Mouse (Mus musculus) testis, adult 2 months (tissue): ENCODE data around the gene Znhit3. TPM values are rescaled to one million over a fixed set of nuclear protein-coding genes. Genes with fewer than 3 reads are reported as not detected.

ENCODE experiments used
- H3K27ac ChIP-seq: fragments of 200-500 bp; 2 replicates; pipeline ENCODE4 v1.5.1; 2012; ENCODE audit warnings: low read depth, low read length; ENCODE audit not compliant: control insufficient read depth, insufficient read depth
- H3K27me3 ChIP-seq: fragments of 200-500 bp; 2 replicates; pipeline ENCODE4 v1.6.1; 2012; ENCODE audit warnings: mild to moderate bottlenecking, low read length, moderate library complexity; ENCODE audit not compliant: control insufficient read depth, insufficient read depth
- H3K36me3 ChIP-seq: fragments of 200-500 bp; 2 replicates; pipeline ENCODE4 v1.6.1; 2012; ENCODE audit warnings: mild to moderate bottlenecking, low read length; ENCODE audit not compliant: control insufficient read depth, insufficient read depth
- H3K4me1 ChIP-seq: fragments of 200-500 bp; 2 replicates; pipeline ENCODE4 v1.6.1; 2012; ENCODE audit warnings: low read length; ENCODE audit not compliant: control insufficient read depth, insufficient read depth
- H3K4me3 ChIP-seq: fragments of 200-500 bp; 2 replicates; pipeline ENCODE4 v1.5.1; 2012; ENCODE audit warnings: low read depth, mild to moderate bottlenecking, low read length, moderate library complexity, mixed read lengths; ENCODE audit not compliant: control insufficient read depth
- CTCF ChIP-seq: fragments of 200-500 bp; IDR thresholded peaks from 2 replicates; pipeline ENCODE4 v1.5.1; 2012; ENCODE audit warnings: low read depth, mild to moderate bottlenecking, inconsistent platforms, low read length, moderate library complexity; ENCODE audit not compliant: control insufficient read depth, insufficient read depth, insufficient replicate concordance
- POLR2A ChIP-seq: fragments of 200-500 bp; IDR thresholded peaks from 2 replicates; pipeline ENCODE4 v1.6.1; 2012; ENCODE audit warnings: low read depth, mild to moderate bottlenecking, inconsistent platforms, low read length, moderate library complexity; ENCODE audit not compliant: control insufficient read depth
- polyA plus RNA-seq: library from polyadenylated mRNA; depleted of rRNA; stranded (reverse); fragments of >200 nt; gene quantifications from 2 replicates; pipeline ENCODE4 v1.2.3, GENCODE M21; 2012

Znhit3 gene
- polyA plus RNA-seq, 1 experiment = 45.3 TPM

DNA sequence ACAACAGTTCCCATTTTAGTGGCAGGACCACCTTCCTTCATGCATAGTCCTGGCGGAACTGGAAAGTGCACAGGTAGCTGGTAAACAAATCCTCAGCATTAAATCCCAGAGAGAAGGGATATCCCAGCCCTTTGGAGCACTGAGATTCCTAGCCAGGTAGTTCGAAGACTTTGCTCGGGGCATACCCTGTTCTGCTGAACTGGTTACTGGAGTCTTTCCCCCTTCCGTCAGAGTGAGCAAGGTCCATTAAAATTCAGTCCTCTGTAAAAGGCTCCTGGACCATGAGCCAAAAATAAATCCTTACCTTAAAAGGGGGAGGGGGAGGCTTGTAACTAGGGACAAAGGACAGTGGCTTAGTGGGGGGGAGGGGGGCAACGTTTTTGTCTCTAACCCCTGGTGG is 43.0 kb upstream of the Znhit3 start:
- Histone ChIP-seq H3K27me3 (no peaks in the 10 kb centered on the region), H3K4me1 (no peaks in the 10 kb centered on the region; the same call in none of the 2 replicates), H3K36me3 (no peaks in the 10 kb centered on the region), H3K4me3 (no peak overlapping the region), H3K27ac (no peak overlapping the region)
- TF ChIP-seq CTCF (no peak), POLR2A (no peak)

DNA sequence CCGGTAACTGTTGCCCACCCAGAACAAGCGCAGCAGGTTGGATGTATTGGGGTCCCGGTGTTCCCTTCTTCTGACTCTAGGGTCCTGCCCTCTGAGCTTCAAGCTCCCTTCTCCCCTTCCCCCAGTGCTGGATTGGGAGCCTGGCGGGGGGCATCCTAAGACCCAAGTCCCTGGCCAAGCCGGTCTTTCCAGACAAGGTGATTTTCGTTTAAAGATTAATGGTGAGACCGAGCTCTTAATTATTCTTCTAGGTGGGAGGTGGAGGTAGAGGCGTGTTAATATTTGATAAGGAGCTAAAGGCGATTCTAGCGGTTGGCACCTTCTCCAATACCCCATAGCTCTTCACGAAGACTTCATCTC is 42.1 kb upstream of the Znhit3 start:
- no peak overlapping the region; the same call in 1 of the 2 replicates for H3K4me3 ChIP-seq
- H3K27me3 ChIP-seq = no peaks in the 10 kb centered on the region
- no peak overlapping the region for H3K27ac ChIP-seq
- no peaks in the 10 kb centered on the region for H3K36me3 ChIP-seq
- TF ChIP-seq POLR2A (no peak), CTCF (no peak)
- H3K4me1 ChIP-seq = no peaks in the 10 kb centered on the region; the same call in none of the 2 replicates

DNA sequence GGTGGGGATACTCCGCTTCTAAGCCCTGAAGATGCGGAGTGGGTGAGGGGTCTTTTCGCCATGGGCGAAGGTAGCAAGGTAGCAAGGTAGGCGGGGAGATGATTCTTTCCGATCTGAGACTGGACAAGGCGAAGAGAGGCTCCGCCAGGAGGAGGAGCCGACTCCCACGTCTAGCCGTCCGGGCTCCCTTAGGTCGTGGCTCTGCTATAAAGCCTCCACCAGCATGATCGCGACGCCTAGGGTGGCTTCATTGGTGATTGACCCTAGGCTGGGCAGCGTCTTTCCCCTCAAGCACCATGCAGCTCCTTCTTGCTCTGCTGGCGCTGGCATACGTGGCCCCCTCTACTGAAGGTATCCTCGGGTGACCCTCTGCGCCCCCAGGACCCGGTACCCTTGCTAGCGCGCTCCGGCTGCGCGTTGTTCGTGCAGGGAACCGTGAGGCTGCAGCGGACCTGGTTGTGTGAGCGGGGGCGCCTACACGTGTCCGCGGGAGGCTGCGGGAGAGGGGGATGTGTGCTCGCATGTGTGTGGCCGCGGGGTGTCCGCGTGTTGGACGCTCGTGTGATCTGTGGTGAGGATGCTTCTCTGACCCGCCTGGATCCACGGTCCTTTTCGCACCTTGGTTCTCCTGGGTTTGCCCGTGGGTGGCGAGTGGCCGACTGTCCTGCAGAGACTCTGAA is 41.6 kb upstream of the Znhit3 start, which contains the start of gene Car4:
Gene Car4, plus strand, starts transcription at position 196 of the 680 bp plus-strand sequence.
- H3K4me1 ChIP-seq = no peaks in the 10 kb centered on the region; the same call in none of the 2 replicates
- no peaks in the 10 kb centered on the region for H3K36me3 ChIP-seq
- H3K27ac ChIP-seq = no peak within 1 kb of the TSS
- TF ChIP-seq POLR2A (no peak), CTCF (no peak)
- peak within 1 kb of the TSS; percentile 27 for H3K4me3 ChIP-seq
- no peaks in the 10 kb centered on the region for H3K27me3 ChIP-seq

DNA sequence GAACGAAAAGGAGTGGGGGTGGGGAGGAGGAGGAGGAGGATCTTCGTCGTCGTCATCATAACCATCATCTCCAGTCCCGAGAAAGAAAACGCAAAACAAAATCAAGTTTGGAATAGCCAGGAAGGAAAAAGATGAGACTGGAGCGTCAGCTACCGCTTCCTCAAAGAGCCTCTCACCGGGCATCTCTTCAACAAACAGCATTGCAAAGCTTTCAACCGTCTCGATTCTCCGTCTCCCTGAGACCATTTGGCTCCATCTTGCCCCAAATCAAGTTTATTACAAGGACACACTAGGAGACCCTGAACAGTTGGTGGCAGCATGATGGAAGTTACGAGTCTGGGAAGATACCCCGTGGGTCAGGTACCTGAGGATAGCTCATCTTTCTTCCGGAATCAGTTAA is 41.0 kb upstream of the Znhit3 start:
- Histone ChIP-seq H3K36me3 (no peaks in the 10 kb centered on the region), H3K4me3 (no peak overlapping the region), H3K27me3 (no peaks in the 10 kb centered on the region), H3K4me1 (no peaks in the 10 kb centered on the region; the same call in none of the 2 replicates), H3K27ac (no peak overlapping the region)
- TF ChIP-seq CTCF = no peak
- TF ChIP-seq POLR2A = no peak

DNA sequence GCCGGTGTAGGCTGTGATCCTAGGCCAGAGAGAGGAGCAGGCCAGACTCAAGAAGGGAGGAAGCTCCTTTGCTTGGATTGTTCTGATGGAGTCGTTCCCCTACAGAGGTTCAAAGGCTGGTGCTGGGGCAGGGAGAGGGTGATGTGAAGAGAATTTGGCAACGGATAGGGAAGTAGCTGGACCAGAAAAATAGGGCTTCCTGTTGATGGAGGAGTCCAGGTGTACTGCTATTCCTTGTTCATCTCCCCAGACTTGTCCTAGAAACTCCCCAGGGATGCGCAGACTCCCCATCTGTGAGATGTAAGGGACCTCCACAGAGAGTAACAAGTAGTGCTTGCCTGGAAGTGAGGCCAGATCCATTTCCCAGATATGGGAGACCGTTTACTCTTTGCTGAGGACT is 40.2 kb upstream of the Znhit3 start:
- no peaks in the 10 kb centered on the region; the same call in none of the 2 replicates for H3K4me1 ChIP-seq
- H3K36me3 ChIP-seq = no peaks in the 10 kb centered on the region
- no peak overlapping the region for H3K27ac ChIP-seq
- no peaks in the 10 kb centered on the region for H3K27me3 ChIP-seq
- no peak overlapping the region for H3K4me3 ChIP-seq
- TF ChIP-seq CTCF (no peak), POLR2A (no peak)

DNA sequence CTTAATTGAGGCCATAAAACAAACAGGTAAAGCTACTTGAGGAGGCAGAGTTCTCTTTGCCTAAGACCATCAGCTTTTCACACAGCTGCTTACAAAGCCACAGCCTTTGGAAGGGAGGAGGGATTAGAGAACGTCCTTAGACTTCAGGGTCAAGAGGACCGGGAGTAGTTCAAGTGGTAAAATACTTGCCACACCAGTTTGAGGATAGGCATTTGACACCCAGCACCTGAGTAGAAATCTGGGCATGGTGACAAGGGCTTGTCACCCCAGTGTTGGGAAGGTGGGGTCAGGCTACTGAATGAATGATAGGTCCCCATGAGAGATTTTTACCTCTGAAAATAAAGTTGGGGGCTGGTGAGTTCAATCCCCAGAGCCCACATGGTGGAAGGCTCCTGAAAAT is 36.4 kb upstream of the Znhit3 start:
- H3K4me3 ChIP-seq = no peak overlapping the region
- no peak for TF ChIP-seq POLR2A
- TF ChIP-seq CTCF = no peak
- H3K4me1 ChIP-seq = no peaks in the 10 kb centered on the region; the same call in 1 of the 2 replicates
- H3K36me3 ChIP-seq = no peaks in the 10 kb centered on the region
- H3K27me3 ChIP-seq = no peaks in the 10 kb centered on the region
- H3K27ac ChIP-seq = no peak overlapping the region

DNA sequence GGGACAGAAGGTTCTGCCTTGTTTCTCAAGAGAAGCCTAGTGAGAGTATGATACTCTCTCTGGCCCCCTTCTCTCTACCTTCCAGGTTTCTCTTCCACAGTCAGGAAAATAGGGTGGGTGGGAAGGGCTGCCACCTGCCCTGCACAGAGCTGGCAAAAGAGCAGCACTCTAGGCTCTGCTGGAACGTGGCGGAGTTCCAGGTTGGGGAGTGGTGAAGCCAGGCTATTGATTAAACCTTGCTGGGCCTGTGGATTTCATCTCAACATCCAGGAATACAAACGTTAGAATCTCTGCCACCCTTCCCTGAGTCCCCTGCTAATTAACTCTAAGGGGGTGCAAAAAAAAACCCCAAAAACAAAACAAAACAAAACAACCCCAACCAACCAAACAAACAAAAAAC is 32.4 kb upstream of the Znhit3 start:
- peaks cover 11% of the 10 kb centered on the region for H3K4me1 ChIP-seq
- H3K27me3 ChIP-seq = no peaks in the 10 kb centered on the region
- H3K4me3 ChIP-seq = no peak overlapping the region
- no peaks in the 10 kb centered on the region for H3K36me3 ChIP-seq
- no peak overlapping the region for H3K27ac ChIP-seq
- no peak for TF ChIP-seq CTCF
- TF ChIP-seq POLR2A = no peak

DNA sequence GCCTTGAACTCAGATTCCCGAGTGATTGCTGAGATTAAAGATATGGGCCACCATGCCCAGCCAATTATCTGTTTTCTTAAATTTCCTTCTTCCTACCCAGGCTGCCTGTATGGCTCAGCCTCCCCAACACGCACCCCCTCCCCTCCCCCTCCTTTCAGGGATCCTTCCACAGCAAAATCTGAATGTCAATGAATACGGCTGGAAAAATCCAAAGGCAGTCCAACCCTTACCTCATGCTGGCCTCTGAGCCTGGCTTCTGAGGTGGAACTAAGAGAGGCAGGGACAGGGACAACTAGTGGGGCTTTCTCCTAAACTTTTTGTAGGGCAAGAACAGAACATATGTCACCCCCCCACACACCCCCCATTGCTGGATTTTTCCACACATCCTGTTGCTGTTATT is 31.9 kb upstream of the Znhit3 start:
- Histone ChIP-seq H3K4me3 (no peak overlapping the region), H3K27me3 (no peaks in the 10 kb centered on the region), H3K4me1 (peaks cover 14% of the 10 kb centered on the region), H3K36me3 (no peaks in the 10 kb centered on the region), H3K27ac (no peak overlapping the region)
- TF ChIP-seq POLR2A = no peak
- TF ChIP-seq CTCF = no peak
